Mouse (Mus musculus): ENCODE data around the gene St7.

DNA sequence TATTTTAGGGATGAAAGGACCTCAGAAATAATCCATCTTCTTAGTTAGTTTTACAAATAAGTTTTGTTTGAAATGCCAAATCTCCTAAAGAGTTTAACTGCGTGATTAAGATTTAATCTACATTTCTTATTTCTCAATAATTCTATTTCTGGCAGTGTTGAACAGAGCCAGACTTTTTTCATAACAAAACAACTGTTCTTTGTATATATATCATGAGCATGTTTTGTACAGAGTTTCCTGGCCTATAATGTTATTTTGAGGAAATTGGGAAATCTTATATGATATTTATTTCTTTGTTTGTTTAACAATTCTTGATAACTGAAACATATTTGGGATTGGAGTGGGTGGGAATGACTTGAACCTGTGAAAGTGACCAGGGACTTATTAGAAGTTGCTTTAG, 47.4 kb downstream of the St7 start:
- TF ChIP-seq POLR2A (IDR thresholded peaks at IDR 0.05; ENCODE audit: borderline replicate concordance, insufficient read depth, low read length) (no peak), CTCF (IDR thresholded peaks at IDR 0.05; ENCODE audit: borderline replicate concordance, insufficient read depth, low read depth, low read length) (no peak)
